Mouse (Mus musculus): Measurements from ENCODE around the gene Ddx28.

Ddx28 gene

DNA sequence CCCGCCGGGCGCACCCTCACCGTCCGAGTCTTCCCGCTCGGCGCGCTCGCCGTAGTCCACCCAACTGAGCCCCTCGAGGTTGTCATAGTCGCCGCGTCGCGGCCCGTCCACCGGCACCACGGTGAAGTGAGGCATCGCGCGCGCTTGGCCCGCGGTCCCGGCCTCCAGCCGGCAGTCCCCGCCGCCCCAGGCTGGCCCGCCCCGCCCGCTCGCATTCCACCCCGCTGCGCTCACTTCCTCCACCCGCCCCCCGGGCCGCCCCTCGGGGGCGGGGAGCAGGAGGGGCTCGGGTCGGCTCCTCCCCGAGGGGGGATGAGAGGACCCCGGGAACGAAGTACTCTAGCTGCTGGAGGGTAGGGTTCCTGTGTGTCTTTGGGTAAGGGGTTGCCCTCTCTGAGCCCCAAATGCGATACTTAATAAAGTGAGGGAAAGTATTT is 45.8 kb downstream of the Ddx28 start, which contains the start of gene Slc12a4:
Gene Slc12a4, minus strand, starts transcription at position 193 of the 437 bp plus-strand sequence.
- peak; percentile 78 to 79 for DNase-seq

GRCm38 (mm10) chr8:105965266-105965904 is 46.3 kb downstream of the Ddx28 start:
- DNase-seq: peak; percentile 49 to 50

DNA sequence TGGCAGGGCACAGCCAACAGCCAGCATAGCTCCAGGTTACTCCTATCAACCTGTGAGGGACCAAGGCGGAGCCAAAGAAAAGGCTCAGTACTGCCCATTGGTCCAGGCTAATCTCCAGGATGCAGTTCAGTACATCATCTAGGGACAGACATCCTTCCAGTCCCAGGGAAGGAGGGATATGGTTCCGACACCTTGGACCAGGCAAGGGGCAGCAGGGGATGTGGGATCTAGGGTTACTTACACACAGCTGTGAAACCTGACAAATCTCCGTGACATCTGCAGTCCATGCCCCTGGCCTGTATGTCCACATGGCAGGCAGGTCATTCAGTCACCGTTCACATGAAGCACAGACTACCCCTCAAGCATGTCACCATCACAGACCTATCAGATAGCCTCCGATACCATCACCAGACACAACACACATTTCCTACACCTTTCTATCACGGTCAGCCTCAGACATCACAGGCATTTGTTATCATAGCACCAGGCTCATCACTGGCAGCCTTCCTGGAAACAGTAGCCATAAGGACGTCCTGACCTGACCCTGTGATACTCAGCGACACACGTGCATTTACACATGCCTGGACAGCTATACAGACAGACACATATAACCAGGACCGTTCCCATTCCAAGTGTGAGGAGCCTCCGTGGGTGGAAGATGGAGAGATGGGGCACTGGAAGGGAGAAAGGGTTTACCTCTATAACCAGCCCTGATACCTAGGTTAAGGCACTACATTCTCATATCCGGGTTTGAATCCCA is 47.0 kb downstream of the Ddx28 start:
- no peak for DNase-seq

DNA sequence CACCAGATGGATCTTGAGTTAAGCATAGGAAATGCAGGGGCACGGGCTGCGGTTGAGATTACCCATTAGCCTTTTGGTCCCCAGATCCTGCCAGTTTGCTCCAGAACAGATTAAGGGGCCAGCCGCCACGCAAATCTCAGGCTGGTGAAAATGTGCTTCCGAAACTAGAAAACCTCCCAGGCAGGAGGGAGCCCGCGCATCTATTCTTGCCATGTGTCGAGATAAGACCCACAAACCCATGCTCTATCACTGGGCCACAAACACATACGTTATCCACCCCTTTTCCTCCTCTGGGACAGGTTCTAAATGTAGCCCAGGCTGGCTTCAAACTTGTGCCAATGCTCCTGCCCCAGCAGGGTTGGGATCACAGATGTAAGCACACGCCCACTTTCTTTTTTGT is 50.1 kb downstream of the Ddx28 start:
- DNase-seq: no peak

GRCm38 (mm10) chr8:105961101-105961500 is 50.6 kb downstream of the Ddx28 start:
- no peak for DNase-seq
